Mouse (Mus musculus) hindlimb bud, embryonic 11.5 days (tissue): ENCODE results near the gene Tmem135.

Experiments used
- DNase-seq: peaks from one replicate; pipeline ENCODE4 v3.0.0-alpha.2; 2012; ENCODE audit warnings: low read depth, low spot score; ENCODE audit errors: extremely low spot score

Gene Tmem135

GRCm38 (mm10) chr7:89418127-89418653 lies 14.2 kb upstream of the Tmem135 start:
- no peak for DNase-seq

- no peak for DNase-seq
Observed at GRCm38 (mm10) chr7:89417707-89418106, 13.7 kb upstream of the Tmem135 start.

- no peak for DNase-seq
Observed at GRCm38 (mm10) chr7:89416027-89416426, 12.0 kb upstream of the Tmem135 start.

GRCm38 (mm10) chr7:89412094-89412493 lies 8.1 kb upstream of the Tmem135 start:
- DNase-seq = no peak

GRCm38 (mm10) chr7:89411346-89411745 lies 7.3 kb upstream of the Tmem135 start:
- DNase-seq = no peak

- DNase-seq = no peak
Observed at GRCm38 (mm10) chr7:89410294-89410693, 6.3 kb upstream of the Tmem135 start.

GRCm38 (mm10) chr7:89407006-89407940 lies 3.3 kb upstream of the Tmem135 start:
- DNase-seq = no peak

- DNase-seq = no peak
Observed at GRCm38 (mm10) chr7:89406011-89406410, 2.0 kb upstream of the Tmem135 start.

- no peak for DNase-seq
Observed at GRCm38 (mm10) chr7:89404734-89405440, 865 bp upstream of the Tmem135 start.

GRCm38 (mm10) chr7:89403053-89403972 lies 709 bp downstream of the Tmem135 start:
- DNase-seq = peak; percentile 50

- DNase-seq = no peak
Observed at GRCm38 (mm10) chr7:89401936-89402335, 2.1 kb downstream of the Tmem135 start.

GRCm38 (mm10) chr7:89401136-89401858 lies 2.7 kb downstream of the Tmem135 start:
- DNase-seq = no peak

GRCm38 (mm10) chr7:89400721-89401120 lies 3.3 kb downstream of the Tmem135 start:
- no peak for DNase-seq

- DNase-seq = no peak
Observed at GRCm38 (mm10) chr7:89397837-89398534, 6.0 kb downstream of the Tmem135 start.

GRCm38 (mm10) chr7:89396386-89396785 lies 7.6 kb downstream of the Tmem135 start:
- no peak for DNase-seq

- no peak for DNase-seq
Observed at GRCm38 (mm10) chr7:89395399-89395798, 8.6 kb downstream of the Tmem135 start.

- no peak for DNase-seq
Observed at GRCm38 (mm10) chr7:89392825-89393224, 11.2 kb downstream of the Tmem135 start.

GRCm38 (mm10) chr7:89392388-89392787 lies 11.6 kb downstream of the Tmem135 start:
- no peak for DNase-seq

- no peak for DNase-seq
Observed at GRCm38 (mm10) chr7:89391831-89392230, 12.2 kb downstream of the Tmem135 start.
